Mouse (Mus musculus) liver (tissue): ENCODE results near the gene Zfp60.

Experiments
- DNase-seq: peaks from one replicate; pipeline ENCODE4 v3.0.0-alpha.2; 2020; ENCODE audit warnings: mixed read lengths

The Zfp60 gene

DNA sequence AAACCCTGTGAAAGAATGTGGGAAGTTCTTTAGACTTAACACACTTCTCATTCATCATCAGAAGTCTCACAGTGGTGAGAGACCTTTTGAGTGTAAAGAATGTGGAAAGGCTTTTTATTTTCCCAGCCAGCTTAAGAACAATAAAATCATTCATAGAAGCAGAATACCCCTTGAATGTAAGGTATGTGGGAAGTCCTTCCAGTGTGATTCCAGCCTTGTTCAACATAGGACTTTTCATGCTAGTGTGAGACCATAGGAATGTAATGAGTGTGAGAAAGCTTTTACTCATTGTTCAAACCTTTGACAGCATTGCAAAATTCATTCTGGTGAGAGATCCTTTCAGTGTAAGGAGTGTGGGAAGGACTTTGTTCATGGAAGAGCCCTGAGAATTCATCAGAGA is 63.4 kb downstream of the Zfp60 start:
- no peak for DNase-seq

DNA sequence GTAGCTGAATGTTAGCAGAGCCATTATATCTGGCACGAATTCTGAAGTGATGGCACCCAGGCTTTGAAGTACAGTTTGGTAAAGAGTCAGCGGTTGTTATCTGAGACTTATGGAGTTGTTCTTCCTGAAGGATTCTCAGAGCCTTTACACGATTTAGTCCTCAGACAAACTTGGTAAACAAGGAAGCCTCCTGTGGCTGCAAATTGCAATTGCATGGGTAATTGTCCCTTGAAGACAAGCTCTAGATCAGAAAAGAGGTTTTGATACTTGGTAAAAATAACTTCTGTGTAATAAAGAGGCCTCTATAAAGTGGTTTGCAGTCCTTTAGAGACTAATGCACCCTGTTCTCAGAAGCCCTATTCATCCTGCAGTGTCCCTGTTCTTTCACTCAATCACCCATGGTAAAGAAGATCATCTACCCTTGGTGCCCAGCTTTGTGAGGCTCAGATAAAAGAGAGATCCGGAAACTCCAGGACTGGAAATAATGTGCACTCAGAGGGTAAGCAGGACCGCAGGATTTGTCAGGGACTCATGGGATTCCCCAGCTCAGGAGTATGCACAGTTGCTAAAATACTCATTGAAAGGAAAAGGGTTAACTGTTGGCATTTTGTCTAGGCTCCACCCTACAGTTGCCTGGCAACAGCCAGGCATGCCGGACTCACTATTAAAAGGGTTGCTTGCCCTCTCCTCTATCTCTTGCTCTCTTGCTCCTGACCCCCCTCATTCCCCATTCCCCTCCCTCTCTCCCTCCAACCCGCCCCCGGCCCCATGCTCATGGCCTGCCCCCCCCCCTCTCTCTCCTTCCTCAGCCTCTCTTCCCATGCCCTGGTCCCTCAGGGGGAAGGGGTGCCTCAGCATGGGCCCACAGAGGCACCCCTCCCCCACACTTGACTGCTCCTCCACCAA is 67.0 kb downstream of the Zfp60 start:
- no peak for DNase-seq

GRCm38 (mm10) chr7:27801137-27801536 is 69.9 kb downstream of the Zfp60 start:
- DNase-seq, result no peak

DNA sequence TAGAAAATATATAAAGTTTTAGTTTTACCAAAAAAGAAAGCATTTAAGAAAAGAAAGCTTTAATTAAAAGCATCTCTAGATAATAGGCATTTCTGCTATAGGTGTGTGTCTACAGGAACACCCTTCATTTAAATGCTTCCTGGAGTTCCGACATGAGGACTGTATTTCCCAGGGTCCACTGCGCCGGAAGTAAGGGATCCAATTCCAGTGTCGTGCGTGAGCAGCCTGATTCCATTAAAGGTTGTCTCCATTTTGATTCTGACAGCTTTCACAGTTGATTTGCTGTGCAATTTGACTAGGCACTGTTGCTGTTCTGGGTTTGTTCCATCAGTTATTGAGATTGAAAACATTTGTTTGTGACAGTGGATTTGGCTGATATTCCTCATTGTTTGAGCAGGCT is 71.8 kb downstream of the Zfp60 start:
- no peak for DNase-seq
